Mouse (Mus musculus) frontal cortex, adult (tissue): ENCODE measurements around the gene Bicd1.

Experiments used
- ATAC-seq: cut with Nextera tagmentation; 2 replicates; pipeline ENCODE4 v1.9.2; 2017; ENCODE audit warnings: mild to moderate bottlenecking, moderate library complexity, mixed read lengths; ENCODE audit not compliant: low TSS enrichment

Gene Bicd1

DNA sequence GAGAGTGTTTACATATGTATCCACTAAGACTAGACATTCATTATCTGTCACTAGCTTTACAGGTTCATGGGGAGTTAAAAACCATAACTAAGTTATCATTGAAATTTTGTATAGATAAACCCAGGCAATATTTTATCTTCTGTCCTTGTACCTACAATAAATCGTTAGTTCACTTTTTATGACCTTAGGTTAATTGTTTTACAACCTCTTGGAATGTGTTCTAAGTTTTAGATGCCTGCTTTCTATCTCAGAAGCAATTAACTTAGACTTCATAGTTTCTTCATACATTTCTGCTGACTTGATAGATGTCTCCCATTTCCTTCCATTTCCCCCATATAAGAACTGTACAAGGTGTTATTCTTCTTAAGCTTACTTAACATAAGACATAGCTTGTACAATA is 158.5 kb downstream of the Bicd1 start:
- no peak for ATAC-seq

DNA sequence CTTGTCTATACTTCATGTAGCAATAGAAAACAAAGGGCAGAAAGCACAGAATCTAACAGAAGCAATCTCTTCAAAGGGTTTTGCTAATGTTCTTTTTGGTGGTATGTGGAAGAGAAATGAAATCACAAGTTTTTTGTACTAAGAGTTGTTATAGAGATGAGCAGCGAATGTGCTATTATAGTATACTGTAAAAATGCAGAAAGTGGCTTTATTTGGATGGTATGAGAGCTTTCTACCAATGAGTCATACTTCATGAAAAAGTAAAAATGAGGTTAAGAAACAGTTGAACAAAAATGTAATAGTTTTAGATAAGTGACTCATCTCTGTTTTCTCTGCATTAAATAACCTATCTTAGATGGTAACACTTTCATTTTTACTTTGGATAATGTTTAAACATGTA is 165.6 kb downstream of the Bicd1 start:
- peak; percentile 93 for ATAC-seq

DNA sequence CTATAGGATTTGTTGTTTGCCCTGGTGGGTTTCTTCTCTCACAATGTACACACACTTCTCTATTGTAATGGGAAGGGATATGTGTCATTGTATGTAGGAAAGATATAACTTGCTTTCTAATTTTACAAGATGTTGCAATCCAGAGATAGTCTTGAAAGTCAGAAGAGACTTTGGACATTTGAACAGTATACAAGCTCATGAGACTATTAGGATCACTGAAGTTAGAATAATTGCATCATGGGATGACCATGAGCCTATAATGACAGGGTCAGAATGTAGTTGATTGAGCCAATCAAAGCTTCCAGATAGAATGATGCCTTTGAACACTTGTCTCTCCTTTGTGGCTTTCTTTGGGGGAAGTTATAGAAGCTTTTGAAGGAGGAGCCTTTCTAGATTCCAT is 171.4 kb downstream of the Bicd1 start:
- no peak for ATAC-seq

DNA sequence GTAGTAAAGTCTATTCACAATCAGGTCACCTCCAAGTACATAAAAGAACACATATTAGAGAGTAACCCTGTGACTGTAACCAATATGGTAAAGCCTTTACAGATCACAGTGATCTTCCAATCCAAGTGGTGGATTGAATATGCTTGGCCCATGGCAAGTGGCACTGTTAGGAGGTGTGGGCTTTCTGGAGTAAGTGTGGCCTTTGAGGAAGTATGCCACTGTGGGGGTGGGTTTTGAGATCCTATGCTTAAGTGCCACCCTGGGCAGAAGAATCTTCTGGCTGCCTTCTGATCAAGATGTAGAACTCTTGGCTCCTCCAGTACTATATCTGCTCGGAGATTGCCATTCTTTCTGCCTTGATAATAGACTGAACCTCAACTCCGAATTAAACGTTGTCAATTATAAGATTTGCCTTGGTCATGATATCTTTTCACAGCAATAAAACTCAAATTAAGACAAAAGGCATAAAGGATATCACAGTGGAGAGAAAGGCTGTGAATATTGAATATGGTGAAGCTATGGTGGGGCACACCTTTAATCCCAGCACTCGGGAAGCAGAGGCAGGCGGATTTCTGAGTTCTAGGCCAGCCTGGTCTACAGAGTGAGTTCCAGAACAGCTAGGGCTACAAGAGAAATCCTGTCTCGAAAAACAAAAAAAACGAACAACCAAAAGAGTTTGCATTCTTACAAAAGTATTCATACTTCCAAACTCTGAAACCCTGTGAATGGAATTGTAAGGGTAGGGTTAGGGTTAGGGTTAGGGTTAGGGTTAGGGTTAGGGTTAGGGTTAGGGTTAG is 177.2 kb downstream of the Bicd1 start:
- no peak for ATAC-seq
